Mouse (Mus musculus) liver, postnatal 0 days (tissue): ENCODE measurements around the gene Meis3. TPM values are rescaled to one million over a fixed set of nuclear protein-coding genes. Genes with fewer than 3 reads are reported as not detected.

Experiments used
- ATAC-seq: fragments of 200-750 bp; cut with Nextera tagmentation; 2 replicates; pipeline ENCODE4 v1.8.0; 2017; ENCODE audit warnings: mild to moderate bottlenecking, moderate library complexity
- DNase-seq: peaks from one replicate; pipeline ENCODE4 v3.0.0-alpha.2; 2016
- H3K27ac ChIP-seq: fragments of 300-500 bp; sonication (generic); 2 replicates; pipeline ENCODE4 v1.5.1; 2014; ENCODE audit warnings: antibody characterized with exemption, moderate library complexity, mild to moderate bottlenecking, low read depth
- H3K27me3 ChIP-seq: fragments of 300-500 bp; sonication (generic); 2 replicates; pipeline ENCODE4 v1.6.1; 2014; ENCODE audit warnings: low read length, control low read depth, mixed read lengths; ENCODE audit not compliant: insufficient read depth
- H3K36me3 ChIP-seq: fragments of 300-500 bp; sonication (generic); replicated peaks from 2 replicates; pipeline ENCODE4 v1.6.1; 2014; ENCODE audit warnings: mild to moderate bottlenecking, control low read depth, low read length, moderate library complexity, mixed read lengths; ENCODE audit not compliant: insufficient read depth
- H3K4me1 ChIP-seq: fragments of 300-500 bp; sonication (generic); 2 replicates; pipeline ENCODE4 v1.6.1; 2014; ENCODE audit warnings: antibody characterized with exemption, mild to moderate bottlenecking, control low read depth; ENCODE audit not compliant: insufficient read depth
- H3K4me2 ChIP-seq: fragments of 300-500 bp; sonication (generic); 2 replicates; pipeline ENCODE4 v1.6.1; 2014; ENCODE audit warnings: low read depth, mild to moderate bottlenecking, low read length, moderate library complexity, mixed read lengths
- H3K4me3 ChIP-seq: fragments of 300-500 bp; sonication (generic); 2 replicates; pipeline ENCODE4 v1.5.1; 2014; ENCODE audit warnings: low read depth, low read length
- H3K9ac ChIP-seq: fragments of 300-500 bp; sonication (generic); replicated peaks from 2 replicates; pipeline ENCODE4 v1.6.1; 2014; ENCODE audit warnings: mild to moderate bottlenecking, moderate library complexity
- H3K9me3 ChIP-seq: fragments of 300-500 bp; sonication (generic); 2 replicates; pipeline ENCODE4 v1.6.1; 2016; ENCODE audit warnings: mild to moderate bottlenecking, control low read depth, low read length, mixed read lengths
- CTCF ChIP-seq: sonication (generic); IDR thresholded peaks from 2 replicates; pipeline ENCODE4 v1.5.1; 2016; ENCODE audit warnings: antibody characterized with exemption, low read depth
- EP300 ChIP-seq: IDR thresholded peaks from 2 replicates; pipeline ENCODE4 v1.6.1; 2016; ENCODE audit warnings: antibody characterized with exemption, low read depth, mild to moderate bottlenecking
- WGBS: fragments of 180-500 bp; shearing (Covaris S2); extraction: QIAGEN DNeasy Blood & Tissue Kit; methylation state at CpG from one replicate; pipeline ENCODE4 v1.1.7; 2014; ENCODE audit not compliant: insufficient replicate concordance; 5-methylcytosine and 5-hydroxymethylcytosine counted together
- polyA plus RNA-seq: library from polyadenylated mRNA; unstranded; fragments of >200 nt; fragmentation: Nextera tagmentation; extraction: Ambion mirVana; gene quantifications from 2 replicates; pipeline ENCODE4 v1.2.1, GENCODE M21; 2015

Meis3 gene
- polyA plus RNA-seq, 1 experiment from 2014 or later, result 1.9 TPM

DNA sequence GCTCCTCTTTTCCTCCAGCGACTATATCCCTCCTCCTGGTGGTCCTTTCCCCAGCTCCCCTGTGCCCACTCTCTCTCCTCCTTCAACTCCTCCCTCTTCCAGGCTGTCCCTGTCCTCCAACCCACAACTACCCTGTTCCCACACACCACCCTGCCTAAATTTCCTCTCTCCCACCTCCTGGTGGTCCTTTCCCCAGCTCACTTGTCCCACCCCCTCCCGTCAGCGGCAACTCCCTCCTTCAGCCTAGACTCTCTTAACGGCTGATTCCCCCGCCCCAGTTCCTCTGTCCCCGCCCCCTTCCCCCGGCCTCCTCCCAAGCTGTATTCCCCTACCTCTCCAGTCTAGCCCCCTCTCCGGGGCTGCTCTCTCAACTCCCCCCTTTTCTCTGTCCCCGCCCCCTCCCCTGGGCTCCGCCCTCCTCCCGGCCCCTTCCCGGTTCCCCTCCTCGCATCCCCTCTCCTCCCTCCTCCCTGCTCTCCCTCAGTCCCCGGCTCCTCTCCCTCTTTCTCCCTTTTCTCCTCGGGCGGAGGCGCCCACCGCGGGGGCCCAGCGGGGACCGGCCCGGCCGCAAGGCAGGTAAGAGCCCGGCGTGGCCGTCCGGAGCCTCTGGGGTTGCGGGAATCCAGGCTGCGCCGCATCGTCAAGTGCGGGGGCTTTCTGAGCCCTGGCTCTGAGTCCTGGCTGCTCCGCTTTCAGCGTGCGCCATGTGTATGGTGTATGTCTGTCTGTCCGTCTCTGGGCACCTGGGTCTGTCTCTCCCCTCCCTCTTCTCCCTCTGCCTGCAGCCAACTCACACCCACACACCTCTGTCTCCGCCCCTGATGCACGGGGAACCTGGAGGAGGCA, 44.8 kb upstream of the Meis3 start:
- Histone ChIP-seq H3K36me3 (no peaks in the 10 kb centered on the region), H3K9ac (no peak overlapping the region), H3K27ac (no peak overlapping the region), H3K9me3 (no peaks in the 10 kb centered on the region), H3K27me3 (peaks cover 21% of the 10 kb centered on the region), H3K4me1 (0 out of 2 replicates have a peak, but pooled peaks cover 4% of the 10 kb centered on the region), H3K4me3 (peak overlapping the region; percentile 20), H3K4me2 (peak overlapping the region; percentile 58)
- TF ChIP-seq CTCF (no peak), EP300 (no peak)
- WGBS, result 2% methylated on average over 32 of the region's 38 CpGs
- ATAC-seq (peak; percentile 29; the same call in 1 of the 2 replicates), DNase-seq (no peak)

DNA sequence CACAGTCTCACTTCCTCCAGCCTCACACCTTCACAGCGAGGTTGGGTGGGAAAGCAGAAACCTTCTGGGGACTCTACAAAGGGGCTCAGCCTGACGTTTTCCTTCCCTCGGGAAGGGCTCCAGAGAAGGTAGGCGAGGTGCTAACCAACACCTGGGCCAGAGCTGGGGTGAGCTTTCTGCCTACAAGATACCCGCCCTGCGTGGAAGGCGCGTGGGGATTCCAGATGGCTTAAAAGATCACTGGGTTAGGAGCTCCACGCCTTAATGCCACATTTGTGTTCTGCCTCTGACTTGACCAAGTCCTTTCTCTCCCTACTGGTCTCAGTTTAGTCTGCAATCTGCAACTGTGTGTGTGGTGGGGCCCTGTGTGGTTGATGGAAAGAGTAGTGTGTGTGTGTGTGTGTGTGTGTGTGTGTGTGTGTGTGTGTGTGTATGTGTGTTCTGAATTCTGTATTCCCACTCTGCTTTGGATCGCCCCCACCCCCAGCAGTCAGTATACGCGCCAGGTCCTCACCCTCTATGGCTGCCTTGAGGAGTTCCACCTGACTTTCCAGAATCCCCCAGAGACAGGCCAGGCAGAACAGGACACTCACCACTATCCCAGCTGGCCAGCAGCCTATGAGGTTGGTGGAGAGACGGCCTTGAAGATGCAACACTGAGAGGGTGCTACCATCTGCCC, 43.8 kb upstream of the Meis3 start:
- H3K27ac ChIP-seq, result no peak overlapping the region
- H3K36me3 ChIP-seq, result no peaks in the 10 kb centered on the region
- H3K4me3 ChIP-seq, result no peak overlapping the region
- ATAC-seq (no peak), DNase-seq (no peak)
- no peak overlapping the region for H3K4me2 ChIP-seq
- 29% methylated on average over 13 of the region's 13 CpGs for WGBS
- peaks cover 21% of the 10 kb centered on the region for H3K27me3 ChIP-seq
- no peaks in the 10 kb centered on the region for H3K9me3 ChIP-seq
- TF ChIP-seq CTCF (no peak), EP300 (no peak)
- H3K9ac ChIP-seq, result no peak overlapping the region
- H3K4me1 ChIP-seq, result 0 out of 2 replicates have a peak, but pooled peaks cover 4% of the 10 kb centered on the region

DNA sequence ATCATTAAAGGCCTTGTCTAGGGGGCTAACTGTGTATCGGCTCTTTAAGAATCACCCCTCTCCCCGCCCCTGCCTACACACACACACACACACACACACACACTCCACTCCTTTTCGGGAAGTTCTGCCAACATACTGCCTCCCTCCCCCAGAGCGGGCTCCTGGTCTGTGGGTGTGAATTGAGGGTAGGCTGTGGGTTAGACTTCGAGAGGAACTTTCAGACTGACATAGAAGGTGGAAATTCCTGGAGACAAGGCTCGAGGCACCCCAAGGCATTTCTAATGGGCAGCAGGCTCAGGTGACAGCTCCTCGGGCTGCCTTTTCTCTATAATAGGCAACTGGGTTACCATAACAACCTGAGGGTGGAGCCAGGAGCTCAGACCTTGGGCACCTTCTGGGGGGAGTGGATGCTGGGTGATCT, 42.7 kb upstream of the Meis3 start:
- 7% methylated on average over 7 of the region's 7 CpGs for WGBS
- no peak overlapping the region for H3K9ac ChIP-seq
- H3K4me2 ChIP-seq, result no peak overlapping the region
- no peaks in the 10 kb centered on the region for H3K36me3 ChIP-seq
- no peak overlapping the region for H3K27ac ChIP-seq
- no peak for DNase-seq
- TF ChIP-seq EP300, result no peak
- no peak for TF ChIP-seq CTCF
- ATAC-seq, result no peak
- H3K4me1 ChIP-seq, result 0 out of 2 replicates have a peak, but pooled peaks cover 4% of the 10 kb centered on the region
- H3K4me3 ChIP-seq, result no peak overlapping the region
- peaks cover 21% of the 10 kb centered on the region for H3K27me3 ChIP-seq
- no peaks in the 10 kb centered on the region for H3K9me3 ChIP-seq

DNA sequence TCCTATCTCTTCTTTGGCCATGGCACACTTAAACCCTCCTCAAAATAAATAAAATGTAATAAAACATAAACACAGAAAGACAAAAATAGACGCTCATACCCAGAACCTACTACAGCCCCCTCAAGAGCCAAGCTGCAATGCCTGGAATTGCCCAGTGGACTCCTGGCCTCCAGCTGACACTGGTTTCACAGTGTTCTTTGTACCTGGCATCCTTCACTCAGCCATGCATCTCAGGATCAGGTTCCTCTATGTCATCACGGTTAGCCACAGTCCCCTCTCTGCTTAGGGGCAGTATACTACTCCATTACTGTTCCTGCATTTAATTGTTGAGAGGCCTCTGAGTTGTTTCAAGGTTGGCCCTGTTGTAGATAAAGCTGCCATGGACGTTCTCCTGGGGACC, 42.0 kb upstream of the Meis3 start:
- ATAC-seq (no peak), DNase-seq (no peak)
- 0 out of 2 replicates have a peak, but pooled peaks cover 4% of the 10 kb centered on the region for H3K4me1 ChIP-seq
- peaks cover 21% of the 10 kb centered on the region for H3K27me3 ChIP-seq
- H3K27ac ChIP-seq, result no peak overlapping the region
- 51% methylated on average over 3 of the region's 3 CpGs for WGBS
- H3K9ac ChIP-seq, result no peak overlapping the region
- no peaks in the 10 kb centered on the region for H3K36me3 ChIP-seq
- no peak overlapping the region for H3K4me3 ChIP-seq
- no peaks in the 10 kb centered on the region for H3K9me3 ChIP-seq
- no peak overlapping the region for H3K4me2 ChIP-seq
- TF ChIP-seq CTCF (no peak), EP300 (no peak)

DNA sequence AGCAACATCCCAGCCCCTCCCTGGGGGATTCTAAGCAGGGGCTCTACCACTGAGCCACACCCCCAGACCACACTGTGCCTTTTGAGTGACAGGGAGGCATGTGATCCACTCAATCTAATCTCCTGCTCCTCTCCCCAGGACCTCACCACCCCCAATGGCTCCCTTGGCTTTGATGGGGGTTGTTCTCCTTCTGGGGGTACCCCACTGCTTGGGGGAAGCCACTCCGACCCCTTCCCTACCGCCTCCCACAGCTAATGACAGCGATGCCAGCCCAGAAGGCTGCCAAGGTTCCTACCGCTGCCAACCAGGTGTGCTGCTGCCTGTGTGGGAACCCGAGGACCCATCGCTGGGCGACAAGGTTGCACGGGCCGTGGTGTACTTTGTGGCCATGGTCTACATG, 41.2 kb upstream of the Meis3 start:
- 88% methylated on average over 9 of the region's 9 CpGs for WGBS
- DNase-seq (no peak), ATAC-seq (no peak)
- TF ChIP-seq EP300, result no peak
- TF ChIP-seq CTCF, result no peak
- 0 out of 2 replicates have a peak, but pooled peaks cover 4% of the 10 kb centered on the region for H3K4me1 ChIP-seq
- no peaks in the 10 kb centered on the region for H3K9me3 ChIP-seq
- no peak overlapping the region for H3K4me3 ChIP-seq
- no peak overlapping the region for H3K4me2 ChIP-seq
- H3K27ac ChIP-seq, result no peak overlapping the region
- peaks cover 21% of the 10 kb centered on the region for H3K27me3 ChIP-seq
- H3K9ac ChIP-seq, result no peak overlapping the region
- H3K36me3 ChIP-seq, result no peaks in the 10 kb centered on the region

DNA sequence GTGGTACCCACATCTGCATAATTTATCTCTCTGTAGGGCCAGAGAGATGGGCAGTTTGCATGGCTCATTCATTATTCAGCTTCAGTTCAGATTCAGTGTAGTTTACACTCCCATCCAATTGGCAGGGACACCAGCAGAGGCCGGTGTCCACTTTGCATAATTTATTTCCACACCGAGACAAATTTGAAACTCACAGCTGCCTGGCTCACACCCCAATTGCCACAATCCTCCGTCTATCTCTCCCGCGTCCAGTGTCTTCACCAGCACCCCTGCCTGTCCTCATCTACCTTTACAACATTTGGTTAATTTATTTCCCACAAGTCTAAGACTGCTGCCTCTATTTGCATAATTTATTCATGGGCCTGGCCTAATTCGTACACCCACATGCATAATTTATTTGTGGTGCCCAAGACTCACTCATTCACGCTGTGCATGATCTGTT, 39.9 kb upstream of the Meis3 start:
- no peak overlapping the region for H3K27ac ChIP-seq
- no peaks in the 10 kb centered on the region for H3K4me1 ChIP-seq
- no peak for DNase-seq
- H3K27me3 ChIP-seq, result peaks cover 15% of the 10 kb centered on the region
- no peak overlapping the region for H3K4me2 ChIP-seq
- H3K36me3 ChIP-seq, result no peaks in the 10 kb centered on the region
- 59% methylated on average over 7 of the region's 7 CpGs for WGBS
- no peak overlapping the region for H3K4me3 ChIP-seq
- H3K9ac ChIP-seq, result no peak overlapping the region
- no peaks in the 10 kb centered on the region for H3K9me3 ChIP-seq
- TF ChIP-seq EP300 (no peak), CTCF (no peak)
- ATAC-seq, result no peak
